Mouse (Mus musculus) kidney, adult 2 months (tissue): ENCODE data around the gene Amdhd1. TPM values are rescaled to one million over a fixed set of nuclear protein-coding genes. Genes with fewer than 3 reads are reported as not detected.
A peak's percentile ranks its signal among the peaks of the same experiment; 100 is the strongest.

Experiments used
- DNase-seq: peaks from one replicate; pipeline ENCODE4 v3.0.0; 2021
- H3K27ac ChIP-seq: fragments of 200-500 bp; 2 replicates; pipeline ENCODE4 v1.5.1; 2012; ENCODE audit warnings: low read depth, low read length, control low read depth, inconsistent platforms; ENCODE audit not compliant: insufficient read depth
- H3K27me3 ChIP-seq: fragments of 200-500 bp; replicated peaks from 2 replicates; pipeline ENCODE4 v1.6.1; 2012; ENCODE audit warnings: mild to moderate bottlenecking, moderate library complexity, low read length, inconsistent platforms; ENCODE audit not compliant: control insufficient read depth, insufficient read depth
- H3K36me3 ChIP-seq: fragments of 200-500 bp; 2 replicates; pipeline ENCODE4 v1.6.1; 2012; ENCODE audit warnings: mild to moderate bottlenecking, moderate library complexity, low read length, inconsistent platforms; ENCODE audit not compliant: control insufficient read depth, insufficient read depth
- H3K4me1 ChIP-seq: fragments of 200-500 bp; 2 replicates; pipeline ENCODE4 v1.6.1; 2011; ENCODE audit warnings: low read length; ENCODE audit not compliant: control insufficient read depth, insufficient read depth
- H3K4me3 ChIP-seq: fragments of 200-500 bp; 2 replicates; pipeline ENCODE4 v1.5.1; 2011; ENCODE audit warnings: mild to moderate bottlenecking, low read depth, low read length, control low read depth; ENCODE audit not compliant: insufficient read depth
- CTCF ChIP-seq: fragments of 200-500 bp; conservative IDR thresholded peaks from 2 replicates; pipeline ENCODE4 v1.5.1; 2011; ENCODE audit warnings: low read depth, mild to moderate bottlenecking, control low read depth, low read length, moderate library complexity, mixed read lengths; ENCODE audit not compliant: insufficient read depth, insufficient read length
- POLR2A ChIP-seq: fragments of 200-500 bp; IDR thresholded peaks from one replicate; pipeline ENCODE4 v1.6.1; 2011; ENCODE audit warnings: low read depth, low read length, control low read depth
- WGBS: fragments of 180-500 bp; shearing (Covaris S2); methylation state at CpG from one replicate; pipeline ENCODE4 v1.1.7; 2018; 5-methylcytosine and 5-hydroxymethylcytosine counted together
- polyA plus RNA-seq: library from polyadenylated mRNA; depleted of rRNA; stranded (reverse); fragments of >200 nt; gene quantifications from 2 replicates; pipeline ENCODE4 v1.2.3, GENCODE M21; 2012

Amdhd1 gene
- polyA plus RNA-seq, 1 experiment = 3.1 TPM

DNA sequence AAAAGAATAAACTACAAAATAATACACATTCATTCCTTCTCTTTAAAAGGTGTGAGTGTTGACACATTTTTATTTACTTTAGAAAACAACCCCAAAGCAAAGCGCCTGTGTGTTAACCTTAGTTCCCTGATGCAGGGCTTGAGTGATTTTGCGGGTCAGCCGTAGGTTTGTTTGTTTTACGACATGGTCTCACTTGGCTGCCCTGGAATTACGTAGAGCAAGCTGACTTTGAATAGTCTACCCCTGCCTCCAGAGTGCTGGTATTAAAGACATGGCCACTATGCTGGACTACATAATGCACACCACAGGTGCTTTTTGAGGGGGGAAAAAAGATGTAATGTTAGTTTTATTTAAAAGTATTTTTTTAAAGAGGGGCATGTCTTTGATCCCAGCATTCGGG is 1.0 kb downstream of the Amdhd1 start:
- H3K27ac ChIP-seq = no peak overlapping the region

DNA sequence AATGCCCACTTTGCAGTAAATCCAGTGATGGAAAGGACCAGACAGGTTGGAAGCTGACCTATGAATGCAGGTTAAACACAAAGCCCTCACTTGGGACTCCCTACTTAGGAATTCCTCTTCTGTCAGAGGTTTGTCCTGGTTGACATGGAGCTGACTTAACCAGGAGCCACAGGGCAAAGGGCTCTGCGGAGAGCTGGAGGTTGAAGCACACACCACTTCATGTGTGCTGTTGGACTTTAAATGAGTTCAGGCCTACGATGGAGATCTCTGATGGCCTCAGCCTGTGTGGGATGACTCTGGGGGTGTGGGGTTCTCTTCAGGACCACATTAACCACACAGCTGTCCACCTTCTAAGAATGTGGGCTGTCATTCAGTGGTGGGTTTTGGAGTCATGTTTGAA is 1.5 kb downstream of the Amdhd1 start:
- DNase-seq = peak; percentile 18
- peaks cover 5% of the 10 kb centered on the region for H3K4me1 ChIP-seq
- no peak overlapping the region for H3K4me3 ChIP-seq
- TF ChIP-seq POLR2A (no peak), CTCF (no peak)
- H3K27ac ChIP-seq = no peak overlapping the region
- 63% methylated on average over 2 of the region's 2 CpGs for WGBS
- H3K27me3 ChIP-seq = no peaks in the 10 kb centered on the region
- no peaks in the 10 kb centered on the region for H3K36me3 ChIP-seq

More for the DNA sequence above, 1.0 kb downstream of the Amdhd1 start:
- Histone ChIP-seq H3K4me3 (no peak overlapping the region), H3K27me3 (no peaks in the 10 kb centered on the region), H3K4me1 (peaks cover 5% of the 10 kb centered on the region), H3K36me3 (no peaks in the 10 kb centered on the region)
- DNase-seq = peak; percentile 42
- TF ChIP-seq POLR2A = no peak
- TF ChIP-seq CTCF = no peak
- 38% methylated on average over 6 of the region's 6 CpGs for WGBS

DNA sequence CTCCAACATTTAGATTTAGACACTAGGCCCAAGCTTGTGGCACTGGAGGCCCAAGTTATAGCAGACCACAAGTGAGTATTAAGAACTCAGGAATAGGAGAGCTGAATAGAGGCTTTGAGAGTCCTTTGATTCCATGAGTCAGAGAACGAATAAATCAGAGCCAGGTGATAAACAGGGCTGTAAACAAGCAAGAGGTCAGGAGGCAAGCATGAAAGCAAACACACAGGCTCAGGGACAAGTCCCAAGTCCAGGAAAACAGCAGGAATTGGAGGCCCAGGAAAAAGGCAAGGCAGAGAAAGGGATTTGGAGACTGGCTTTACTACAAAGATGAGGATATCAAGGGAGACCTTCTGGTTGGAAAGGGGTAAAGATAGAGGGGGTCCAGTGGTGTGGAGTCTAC is 14.5 kb downstream of the Amdhd1 start:
- WGBS = 75% methylated on average over 1 of the region's 1 CpGs
- no peaks in the 10 kb centered on the region for H3K36me3 ChIP-seq
- no peak for TF ChIP-seq POLR2A
- no peak for TF ChIP-seq CTCF
- H3K27me3 ChIP-seq = no peaks in the 10 kb centered on the region
- DNase-seq = no peak
- H3K4me1 ChIP-seq = no peaks in the 10 kb centered on the region
- no peak overlapping the region for H3K27ac ChIP-seq
- H3K4me3 ChIP-seq = no peak overlapping the region

DNA sequence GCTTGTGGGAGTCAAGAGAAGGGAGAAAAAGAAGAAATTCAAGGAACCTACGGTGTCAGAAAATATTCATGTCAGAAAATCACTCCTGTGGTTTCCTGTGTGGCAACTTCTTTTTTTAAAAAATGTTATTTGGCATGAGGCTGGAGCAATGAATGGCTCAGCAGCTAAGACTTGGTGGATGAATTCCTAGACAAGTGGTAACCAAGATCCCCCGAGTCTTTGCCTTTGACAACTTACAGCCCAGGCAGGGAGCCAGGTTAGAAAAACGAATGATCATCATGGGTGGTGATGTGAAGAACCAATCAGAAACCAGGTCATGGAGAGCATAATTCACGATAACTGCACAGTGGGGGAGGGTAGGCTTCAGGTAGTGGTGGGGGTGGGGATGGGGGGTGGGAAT is 18.8 kb downstream of the Amdhd1 start:
- Histone ChIP-seq H3K4me1 (no peaks in the 10 kb centered on the region), H3K27me3 (no peaks in the 10 kb centered on the region), H3K27ac (no peak overlapping the region), H3K4me3 (no peak overlapping the region), H3K36me3 (no peaks in the 10 kb centered on the region)
- no peak for DNase-seq
- WGBS = 60% methylated on average over 4 of the region's 4 CpGs
- TF ChIP-seq CTCF (no peak), POLR2A (no peak)

DNA sequence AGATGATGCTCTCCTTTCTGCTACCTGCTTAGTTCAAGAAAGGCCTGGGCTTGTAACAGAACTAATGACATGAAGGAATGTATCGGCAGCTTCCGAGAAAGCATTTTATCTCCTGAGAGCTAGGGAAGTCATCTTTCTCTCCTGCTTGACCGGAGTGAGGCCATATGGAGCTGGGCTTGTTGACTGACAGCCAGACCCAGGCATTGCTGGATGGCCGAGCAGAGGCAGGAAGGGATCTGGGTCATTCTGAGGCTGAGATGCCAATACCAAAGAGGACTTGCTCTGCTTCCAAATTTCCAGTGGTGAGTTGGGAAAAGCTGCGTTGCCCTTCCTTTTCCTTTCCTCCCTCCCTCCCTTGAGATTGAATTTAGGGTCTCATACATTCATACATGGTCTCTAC is 20.1 kb downstream of the Amdhd1 start:
- H3K4me1 ChIP-seq = no peaks in the 10 kb centered on the region
- no peak for TF ChIP-seq CTCF
- no peak for TF ChIP-seq POLR2A
- no peaks in the 10 kb centered on the region for H3K27me3 ChIP-seq
- no peak overlapping the region for H3K4me3 ChIP-seq
- WGBS = 84% methylated on average over 5 of the region's 5 CpGs
- DNase-seq = no peak
- no peak overlapping the region for H3K27ac ChIP-seq
- H3K36me3 ChIP-seq = no peaks in the 10 kb centered on the region

DNA sequence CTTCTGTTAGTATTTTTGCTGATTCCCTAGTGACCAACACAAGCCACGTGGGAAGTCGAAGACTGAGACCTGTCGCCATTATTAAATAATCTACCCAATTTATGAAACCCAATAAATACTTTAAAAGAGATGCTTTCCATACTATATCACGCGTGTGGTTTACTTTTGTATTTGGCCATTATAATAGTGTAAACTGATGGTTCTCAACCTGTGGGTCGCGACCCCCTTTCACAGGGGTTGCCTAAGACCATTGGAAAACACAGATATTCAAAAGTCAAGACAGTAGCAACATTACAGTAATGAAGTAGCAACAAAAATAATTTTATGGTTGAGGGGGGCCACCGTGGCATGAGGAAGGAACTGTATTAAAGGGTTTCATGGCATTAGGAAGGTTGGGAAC is 20.7 kb downstream of the Amdhd1 start:
- no peaks in the 10 kb centered on the region for H3K4me1 ChIP-seq
- no peak overlapping the region for H3K27ac ChIP-seq
- no peak for DNase-seq
- 93% methylated on average over 8 of the region's 8 CpGs for WGBS
- no peak overlapping the region for H3K4me3 ChIP-seq
- TF ChIP-seq CTCF = no peak
- TF ChIP-seq POLR2A = no peak
- no peaks in the 10 kb centered on the region for H3K27me3 ChIP-seq
- H3K36me3 ChIP-seq = no peaks in the 10 kb centered on the region

DNA sequence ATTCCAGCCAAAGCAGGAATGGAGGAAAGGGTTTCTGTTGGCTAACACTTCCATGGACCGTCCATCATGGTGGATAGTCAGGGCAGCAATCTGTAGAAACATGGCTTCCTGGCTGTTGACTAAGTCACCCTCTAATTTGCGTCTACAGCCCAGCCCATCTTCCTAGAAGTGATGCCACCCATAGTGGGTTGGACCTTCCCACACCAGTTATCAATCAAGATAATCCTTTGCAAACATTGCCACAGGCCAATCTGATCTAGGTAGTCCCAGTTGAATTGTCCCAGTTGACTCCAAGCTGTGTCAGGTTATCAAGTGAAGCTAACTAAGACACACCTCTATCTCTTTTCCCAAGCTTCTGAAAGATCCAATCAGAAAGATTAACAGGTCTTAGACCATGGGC is 21.2 kb downstream of the Amdhd1 start:
- TF ChIP-seq CTCF (no peak), POLR2A (no peak)
- H3K27ac ChIP-seq = no peak overlapping the region
- 90% methylated on average over 2 of the region's 2 CpGs for WGBS
- no peak overlapping the region for H3K4me3 ChIP-seq
- H3K27me3 ChIP-seq = no peaks in the 10 kb centered on the region
- H3K4me1 ChIP-seq = no peaks in the 10 kb centered on the region
- no peak for DNase-seq
- H3K36me3 ChIP-seq = no peaks in the 10 kb centered on the region

DNA sequence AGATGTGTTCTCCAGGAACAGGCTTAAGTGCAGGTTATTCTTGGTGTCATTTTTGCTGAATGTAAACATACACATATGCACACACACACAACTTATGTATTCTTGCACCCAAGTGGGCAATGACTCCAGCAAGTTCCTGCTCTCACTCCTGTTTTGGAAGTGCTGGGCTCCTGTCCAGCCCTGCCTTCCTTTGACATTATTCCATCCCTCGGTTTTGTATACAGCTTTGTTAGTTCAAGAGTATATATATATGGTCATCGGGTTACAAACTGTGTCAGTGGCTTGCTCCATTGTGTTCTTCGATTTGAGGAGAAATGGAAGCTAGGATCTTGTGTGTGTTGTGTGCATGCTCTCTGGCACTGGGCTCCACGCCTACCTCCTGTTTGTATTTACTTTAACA is 21.6 kb downstream of the Amdhd1 start:
- DNase-seq = no peak
- 88% methylated on average over 4 of the region's 4 CpGs for WGBS
- Histone ChIP-seq H3K27me3 (no peaks in the 10 kb centered on the region), H3K36me3 (no peaks in the 10 kb centered on the region), H3K4me3 (no peak overlapping the region), H3K27ac (no peak overlapping the region), H3K4me1 (no peaks in the 10 kb centered on the region)
- TF ChIP-seq CTCF (no peak), POLR2A (no peak)
